Mouse (Mus musculus): ENCODE results near the gene Serp1. TPM values are rescaled to one million over a fixed set of nuclear protein-coding genes. Genes with fewer than 3 reads are reported as not detected.

The Serp1 gene
- 10 to 100 TPM; 24.4 to 26.0 TPM for total RNA-seq (2021)

DNA sequence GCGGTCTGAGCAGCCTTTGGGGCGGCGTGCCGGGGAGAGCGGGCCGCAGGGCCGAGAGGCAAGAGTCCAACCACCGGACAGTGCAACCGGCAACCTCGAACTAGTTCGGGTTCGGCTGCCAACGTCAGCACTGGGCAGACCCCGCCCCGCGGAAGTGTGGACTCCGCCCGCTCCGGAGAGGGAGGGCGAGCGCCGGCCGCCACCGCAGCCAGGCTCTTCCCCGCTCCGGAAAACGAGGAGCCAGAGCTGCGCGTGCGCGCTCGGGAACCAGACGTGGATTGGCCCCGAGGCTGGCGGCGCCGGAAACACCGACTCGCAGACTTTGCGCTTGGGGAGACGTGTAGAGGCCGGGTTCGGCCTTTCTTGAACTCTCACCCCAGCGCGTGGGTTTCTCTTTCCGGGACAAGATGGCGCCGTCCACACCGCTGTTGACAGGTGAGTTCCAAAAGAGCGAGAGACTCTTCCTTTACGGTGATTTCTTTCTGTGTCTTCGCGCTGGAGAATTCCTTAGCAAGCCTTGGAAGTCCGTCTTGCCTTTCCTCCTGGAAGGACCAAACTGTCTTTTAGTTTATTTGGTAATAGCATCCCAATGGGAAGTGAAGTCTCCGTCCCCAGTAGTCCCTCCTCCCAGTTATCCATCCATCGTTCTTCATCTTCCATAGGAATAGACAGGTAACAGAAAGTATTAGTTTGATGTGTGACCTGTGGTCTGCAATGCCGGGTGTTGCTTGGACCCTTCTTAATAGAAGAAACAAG is at the start of gene Serp1, which contains the start of gene Eif2a:
Serp1 (minus strand) TSS at position 241 of the 756 bp plus-strand sequence.
Eif2a (plus strand) TSS at position 170 of the 756 bp plus-strand sequence.
- peak; percentile 98 for DNase-seq
- intact Hi-C loops (cut with DNase I), result no loop called here

DNA sequence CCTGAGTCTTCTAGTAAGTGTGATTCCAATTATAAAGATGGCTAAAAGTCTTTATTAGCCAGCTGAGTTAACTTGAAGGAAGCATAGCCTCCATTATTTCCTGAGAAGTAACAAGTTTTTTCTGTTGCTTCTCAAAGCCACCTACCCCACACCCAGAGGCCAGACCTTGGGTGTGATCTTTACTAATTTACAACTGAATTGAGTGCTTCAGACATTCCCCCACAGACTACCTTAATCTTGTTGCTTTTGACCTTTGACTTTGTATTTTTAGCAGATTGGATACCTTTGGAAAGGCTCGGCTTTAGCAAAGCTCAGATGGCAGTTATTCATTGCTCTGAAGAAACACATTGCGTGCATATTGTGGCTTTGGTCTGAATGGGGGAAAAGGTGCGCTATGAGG is 45.1 kb upstream of the Serp1 start:
- intact Hi-C loops (cut with DNase I), result no loop called here
- DNase-seq, result no peak

DNA sequence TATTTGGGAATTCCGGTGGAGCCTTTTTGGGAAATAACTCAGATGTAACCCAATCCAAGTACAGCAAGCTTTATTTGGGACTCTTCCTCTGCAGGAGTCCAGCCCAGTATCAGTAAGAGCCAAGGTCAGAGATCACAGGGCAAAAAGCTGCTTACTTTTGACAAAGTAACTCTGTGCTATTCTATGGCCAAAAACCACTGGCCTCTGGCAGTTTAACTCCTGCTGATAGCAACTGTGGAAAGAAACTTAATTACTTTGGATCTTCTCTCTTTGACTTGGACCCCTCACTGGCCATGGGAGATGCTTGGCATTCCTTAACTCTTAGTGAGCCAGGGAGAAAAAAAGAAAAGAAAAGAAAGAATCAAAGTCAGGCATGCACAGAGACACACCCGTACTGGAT is 35.7 kb upstream of the Serp1 start:
- DNase-seq, result no peak
- intact Hi-C loops (cut with DNase I), result no loop called here

DNA sequence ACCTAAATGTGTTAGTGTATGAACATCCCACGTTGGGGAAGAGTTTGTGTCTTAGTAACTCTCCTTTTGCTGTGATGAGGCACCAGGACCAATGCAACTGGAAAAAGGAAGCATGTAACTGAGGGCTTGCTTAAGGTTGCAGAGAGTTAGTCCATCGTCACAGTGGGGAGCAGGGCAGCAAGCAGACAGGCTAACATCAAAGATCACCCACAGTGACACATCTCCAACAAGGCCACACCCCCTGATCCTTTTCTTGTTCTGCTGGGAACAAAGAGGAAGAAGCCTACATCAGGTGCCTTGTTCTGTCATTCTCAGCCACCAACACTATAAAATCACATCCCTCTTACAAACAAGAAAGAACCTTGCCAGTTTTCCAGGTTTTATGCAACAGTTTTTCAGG is 34.2 kb upstream of the Serp1 start:
- no peak for DNase-seq

DNA sequence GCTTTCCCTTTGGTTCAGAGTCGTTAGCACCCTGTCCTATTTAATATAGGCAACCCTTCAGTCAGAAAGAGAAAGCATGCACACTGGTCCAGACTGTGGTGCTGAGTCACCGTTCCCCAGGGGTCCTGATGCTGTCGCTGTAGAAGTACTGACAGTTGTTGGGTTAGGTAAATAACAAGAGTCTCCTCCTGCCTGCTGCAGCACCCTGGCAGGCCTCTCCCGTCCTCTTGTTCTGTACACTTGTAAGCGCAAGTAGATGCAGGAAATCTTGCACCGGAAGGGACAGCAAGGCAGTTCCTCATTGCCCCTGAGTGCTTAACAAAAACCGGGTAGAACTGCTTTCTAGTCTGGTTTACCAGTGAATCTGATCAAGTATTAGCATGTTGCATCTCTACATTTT is 31.0 kb upstream of the Serp1 start:
- intact Hi-C loops (cut with DNase I), result no loop called here
- no peak for DNase-seq

More for the DNA sequence above, 34.2 kb upstream of the Serp1 start:
- intact Hi-C loops (cut with DNase I), result no loop called here

DNA sequence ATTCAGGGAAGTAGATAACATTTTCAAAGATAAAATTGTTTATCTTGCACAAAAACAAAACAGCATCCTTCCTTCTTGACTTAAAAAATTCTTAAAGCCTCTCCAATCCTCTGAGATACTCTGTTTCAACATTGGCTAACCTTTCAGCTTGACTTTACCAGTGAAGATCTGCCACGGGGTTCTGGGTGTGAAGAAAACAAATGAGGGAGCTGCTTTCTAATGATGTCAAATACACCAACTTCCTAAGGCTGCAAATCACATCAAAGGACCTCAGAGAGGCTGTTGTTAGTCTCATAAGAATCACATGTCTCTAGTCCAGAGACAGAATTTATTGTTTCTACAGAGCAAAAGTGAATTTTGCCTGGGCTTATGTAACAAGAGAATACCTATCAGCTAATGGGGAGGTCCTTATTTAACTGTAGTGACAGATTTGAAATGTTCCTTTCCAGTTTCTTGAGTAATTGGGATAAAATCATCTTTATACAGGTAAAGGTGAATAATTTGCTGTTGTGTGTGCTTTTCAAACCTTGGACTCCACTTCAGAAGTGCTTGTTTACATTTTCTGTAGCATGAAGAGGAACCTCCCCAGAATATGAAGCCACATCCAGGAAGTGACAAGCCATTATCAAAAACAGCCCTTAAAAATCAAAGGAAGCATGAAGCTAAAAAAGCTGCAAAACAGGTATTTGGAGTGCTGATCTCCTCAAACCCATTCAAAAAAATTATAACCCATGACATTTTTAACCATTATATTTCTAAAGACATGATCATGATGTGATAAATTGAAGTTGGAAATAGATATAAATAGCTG is 26.5 kb upstream of the Serp1 start:
- intact Hi-C loops (cut with DNase I), result no loop called here

DNA sequence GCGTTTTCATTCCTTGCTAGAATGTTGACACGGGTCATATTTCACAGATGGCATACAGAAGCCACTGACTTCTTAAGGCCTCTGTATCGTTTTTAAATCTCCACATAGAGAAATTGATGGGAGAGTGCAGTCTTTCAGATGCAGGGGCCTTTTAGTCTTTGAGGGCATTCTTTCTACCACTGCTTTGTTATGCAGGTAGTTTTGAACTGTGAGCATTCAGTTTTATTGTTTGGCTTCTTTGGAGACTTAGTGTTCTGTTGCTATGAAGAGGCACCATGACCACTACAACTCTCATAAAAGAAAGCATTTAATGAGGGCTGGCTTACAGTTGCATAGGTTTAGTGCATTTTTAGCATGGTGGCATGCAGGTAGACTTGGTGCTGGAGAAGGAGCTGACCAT is 10.9 kb upstream of the Serp1 start:
- intact Hi-C loops (cut with DNase I), result no loop called here
- DNase-seq, result no peak

More for the DNA sequence above, 26.5 kb upstream of the Serp1 start:
- no peak for DNase-seq

DNA sequence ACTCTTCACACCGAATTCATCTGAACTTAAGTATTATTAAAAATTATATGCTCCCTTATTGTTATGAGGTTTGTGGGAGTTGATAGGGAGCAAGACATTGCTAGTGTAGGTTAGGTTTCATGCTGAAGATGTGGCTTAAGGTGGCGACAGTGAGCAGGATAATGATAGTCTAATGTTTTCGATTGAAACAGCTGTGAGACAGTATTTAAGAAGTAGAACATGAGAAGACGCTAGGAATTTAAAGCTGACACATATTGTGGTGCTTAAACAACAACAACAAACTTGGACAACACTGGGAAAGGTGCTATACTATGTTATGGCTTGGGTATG is 681 bp upstream of the Serp1 start:
- intact Hi-C loops (cut with DNase I), result no loop called here
- no peak for DNase-seq

DNA sequence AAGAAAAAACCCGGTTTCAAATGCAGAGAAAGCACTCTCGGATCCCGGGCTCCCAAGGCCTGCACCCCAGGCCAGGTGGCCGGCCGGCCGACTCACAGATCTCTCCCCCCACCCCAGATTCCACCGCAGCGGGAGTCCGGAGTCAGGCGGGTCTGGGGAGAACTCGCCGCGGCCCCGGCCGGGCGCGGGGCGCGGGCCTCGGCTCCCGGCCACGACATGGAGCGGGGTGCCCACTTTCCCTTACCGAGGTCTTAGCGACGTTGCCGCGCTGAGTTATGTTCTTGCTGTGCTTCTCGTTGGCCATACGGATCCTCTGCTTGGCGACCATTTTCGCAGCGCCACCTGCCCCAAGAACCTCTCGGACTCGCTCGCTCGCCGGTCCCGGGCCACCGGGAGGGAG is 526 bp downstream of the Serp1 start:
- peak; percentile 62 for DNase-seq
- intact Hi-C loops (cut with DNase I), result no loop called here

DNA sequence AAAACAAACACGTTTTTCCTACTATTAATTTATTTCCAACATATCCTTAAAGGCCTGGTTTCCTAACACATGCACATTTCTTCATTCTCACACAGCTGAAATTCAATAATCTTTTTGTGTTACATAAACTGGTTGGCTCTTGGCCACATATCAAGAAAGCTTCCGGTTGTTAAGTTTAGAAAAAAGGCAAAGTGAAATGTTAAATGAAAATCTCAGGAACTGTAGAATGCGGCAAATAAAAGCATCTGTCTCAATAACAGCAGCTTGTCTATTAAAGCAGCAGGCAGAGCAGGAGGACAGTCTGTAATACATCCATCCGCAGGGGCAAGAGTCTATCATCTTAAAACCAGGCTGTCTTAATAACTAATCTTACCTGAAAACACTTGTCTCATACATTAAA is 1.4 kb downstream of the Serp1 start:
- DNase-seq, result no peak
- intact Hi-C loops (cut with DNase I), result no loop called here

DNA sequence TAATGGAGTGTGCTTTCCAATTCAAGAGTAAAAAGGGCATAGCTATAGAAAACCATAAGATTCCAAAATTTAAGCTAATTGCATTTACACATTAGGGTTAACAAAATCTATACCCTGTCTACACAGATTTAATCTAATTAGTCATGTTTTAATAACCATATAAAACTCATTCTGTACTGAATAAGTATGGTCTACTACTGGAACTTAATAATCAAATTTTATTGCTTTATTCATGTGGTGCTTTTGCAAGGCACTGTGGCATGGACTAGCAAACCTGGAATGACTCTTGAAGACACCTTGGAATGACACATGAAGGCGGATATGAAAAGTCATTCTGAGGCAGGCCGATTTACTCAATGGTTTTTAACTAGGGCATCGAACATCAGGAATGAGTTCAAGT is 2.3 kb downstream of the Serp1 start:
- no peak for DNase-seq
- intact Hi-C loops (cut with DNase I), result no loop called here

DNA sequence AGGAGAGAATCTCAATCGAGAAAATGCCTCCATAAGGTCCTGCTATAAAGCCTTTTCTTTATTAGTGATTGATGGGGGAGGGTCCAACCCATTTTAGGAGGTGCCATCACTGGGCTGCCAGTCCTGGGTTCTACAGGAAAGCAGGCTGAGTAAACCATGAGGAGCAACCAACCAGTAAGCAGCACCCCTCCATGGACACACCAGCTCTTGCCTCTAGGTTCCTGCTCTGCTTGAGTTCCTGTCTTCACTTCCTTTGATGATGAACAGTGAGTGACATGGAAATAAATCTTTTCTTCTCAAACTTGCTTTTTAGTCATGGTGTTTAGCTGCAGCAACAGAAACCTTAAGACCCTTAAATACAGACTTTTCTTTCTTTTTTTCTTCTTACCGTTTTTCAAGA is 4.3 kb downstream of the Serp1 start:
- no peak for DNase-seq
- intact Hi-C loops (cut with DNase I), result no loop called here

DNA sequence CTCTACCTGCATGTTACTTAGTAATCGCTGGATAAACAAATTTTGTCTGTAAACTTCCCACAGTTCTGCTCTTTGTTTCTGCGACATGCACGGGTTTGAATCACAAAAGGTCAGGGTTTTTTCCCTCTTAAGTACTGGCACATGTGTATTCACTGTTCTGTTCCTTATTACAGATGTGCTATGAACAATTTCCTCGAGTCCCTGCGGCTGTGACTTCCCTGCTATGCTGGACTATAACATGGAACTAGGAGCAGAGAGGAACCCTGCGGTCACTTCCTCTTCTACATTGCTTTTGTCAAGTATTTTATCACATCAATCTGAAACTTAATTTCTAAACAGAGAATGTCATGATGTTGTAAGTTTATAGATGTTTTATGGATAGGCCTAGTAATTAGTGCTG is 5.4 kb downstream of the Serp1 start:
- intact Hi-C loops (cut with DNase I), result no loop called here
- DNase-seq, result no peak

DNA sequence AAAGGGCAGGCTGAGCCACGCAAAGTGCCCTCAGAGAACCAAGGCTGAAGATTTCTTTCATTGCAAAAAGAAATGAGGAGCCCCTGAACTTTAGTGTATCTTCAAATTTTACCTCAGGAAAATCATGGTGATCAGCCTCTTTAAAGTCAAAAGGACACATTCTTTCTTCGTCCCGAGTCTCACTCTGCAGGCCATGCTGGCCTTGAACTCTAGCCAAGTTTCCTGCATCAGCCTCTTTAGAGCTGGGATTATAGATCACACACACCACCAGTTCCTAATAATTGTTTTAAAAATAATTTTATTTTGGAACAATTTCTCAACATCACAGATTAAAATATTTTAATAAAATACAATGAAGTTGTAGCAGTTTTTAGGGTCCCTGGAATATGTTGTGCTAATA is 6.2 kb downstream of the Serp1 start:
- no peak for DNase-seq
- intact Hi-C loops (cut with DNase I), result no loop called here

DNA sequence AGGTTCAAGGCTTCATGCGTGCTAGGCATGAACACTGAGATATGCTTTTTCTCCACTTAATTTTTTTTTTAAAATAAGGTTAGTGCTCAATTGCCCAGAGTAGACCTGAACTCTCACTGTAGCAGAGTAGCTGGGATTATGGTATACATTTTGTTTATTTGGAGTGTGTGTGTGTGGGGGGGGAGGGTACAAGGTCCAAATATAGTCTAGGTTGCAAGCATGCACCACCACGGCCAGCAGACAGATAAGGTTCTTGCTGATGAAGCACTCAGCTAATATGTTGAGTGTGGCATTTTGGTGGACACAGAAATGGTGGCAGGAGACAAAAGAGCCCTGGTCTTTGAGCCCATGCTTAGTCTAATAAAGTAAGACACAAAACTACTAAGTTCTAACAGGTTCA is 6.7 kb downstream of the Serp1 start:
- intact Hi-C loops (cut with DNase I), result no loop called here
- DNase-seq, result no peak

DNA sequence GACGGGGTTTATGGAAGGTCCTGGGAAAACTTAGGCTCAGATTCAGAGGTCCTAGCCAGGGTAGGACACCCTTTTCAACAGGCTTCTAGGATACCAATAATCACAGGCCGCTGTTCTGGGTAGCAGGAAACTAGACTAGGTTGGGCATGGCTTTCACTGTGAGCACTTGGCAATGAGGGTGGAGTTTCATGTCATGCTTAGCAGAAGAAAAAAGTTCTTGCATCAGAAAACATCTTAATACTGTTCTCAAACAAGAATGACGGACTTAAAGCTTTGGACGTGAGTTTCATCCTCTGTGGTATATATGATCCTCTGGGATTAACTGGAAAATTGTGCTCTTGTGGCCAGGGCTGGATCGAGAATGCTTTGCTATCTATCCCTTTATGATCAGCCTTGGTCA is 7.9 kb downstream of the Serp1 start:
- DNase-seq, result no peak
- intact Hi-C loops (cut with DNase I), result no loop called here

DNA sequence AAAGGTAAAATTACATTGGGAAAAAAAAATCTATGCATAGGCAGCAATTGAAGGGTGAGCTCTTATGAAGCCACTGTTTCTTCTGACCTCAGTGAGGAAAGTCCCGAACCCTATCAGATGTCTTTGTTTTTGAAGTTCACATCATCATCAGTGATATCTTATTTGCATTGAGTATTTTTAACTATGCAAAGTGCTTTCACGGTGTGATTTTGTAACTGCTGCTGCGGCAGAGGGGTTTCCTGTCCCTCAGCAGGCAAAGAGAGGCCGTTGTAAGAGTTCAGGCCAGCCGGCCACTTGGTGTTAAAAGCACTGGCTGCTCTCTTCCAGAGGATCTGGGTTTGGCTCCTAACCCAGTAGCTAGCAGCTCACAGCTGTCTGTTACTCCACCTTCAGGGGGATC is 8.4 kb downstream of the Serp1 start:
- DNase-seq, result no peak
- intact Hi-C loops (cut with DNase I), result no loop called here

DNA sequence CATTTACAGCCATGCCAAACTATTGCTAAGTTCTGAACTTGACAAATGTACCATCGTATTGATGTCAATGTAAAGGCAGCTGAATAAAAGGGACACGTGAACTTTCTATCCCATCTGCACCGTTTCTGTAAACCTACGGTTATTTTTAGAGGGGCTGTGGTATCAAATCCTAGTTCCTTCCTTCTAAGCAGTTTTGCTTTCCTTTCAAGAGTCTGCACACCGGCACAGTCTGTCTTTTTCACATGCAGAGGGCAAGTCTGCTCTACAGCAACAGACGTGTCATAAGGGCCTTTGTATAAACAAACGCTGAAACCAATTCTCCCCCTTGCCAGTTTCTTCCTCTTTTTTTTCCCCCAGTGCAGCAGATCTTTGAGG is 9.1 kb downstream of the Serp1 start:
- intact Hi-C loops (cut with DNase I), result no loop called here

DNA sequence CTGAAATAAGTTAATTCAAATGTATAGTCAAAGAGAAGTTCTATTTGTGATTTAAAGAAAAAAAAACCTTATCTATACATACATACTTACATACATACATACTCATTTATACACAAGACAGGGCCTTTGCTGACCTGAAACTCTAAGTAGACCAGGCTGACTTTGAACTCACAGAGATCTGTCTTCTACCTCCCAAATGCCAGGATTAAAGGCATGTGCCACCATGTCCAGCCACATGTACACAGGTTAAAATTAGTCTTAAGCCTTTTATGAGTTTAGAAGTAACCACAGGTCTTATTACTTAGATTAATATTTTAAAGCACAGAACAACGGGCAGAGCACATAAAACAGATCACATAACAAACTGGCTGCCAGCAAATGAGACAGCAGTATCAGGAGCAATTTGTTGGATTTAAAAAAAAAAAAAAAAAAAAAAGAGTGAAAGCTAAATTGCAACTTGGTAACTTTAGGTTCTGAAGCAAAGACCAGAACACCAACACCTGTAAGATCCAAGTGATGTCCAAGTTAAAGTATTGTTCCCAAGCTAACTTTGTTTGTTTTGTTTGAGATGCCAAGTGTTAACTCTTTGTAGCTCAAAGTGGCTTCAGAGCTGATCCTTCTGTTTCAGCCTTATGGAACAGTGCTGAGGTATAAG is 9.6 kb downstream of the Serp1 start:
- no peak for DNase-seq
- intact Hi-C loops (cut with DNase I), result no loop called here

More for the DNA sequence above, 9.1 kb downstream of the Serp1 start:
- no peak for DNase-seq

DNA sequence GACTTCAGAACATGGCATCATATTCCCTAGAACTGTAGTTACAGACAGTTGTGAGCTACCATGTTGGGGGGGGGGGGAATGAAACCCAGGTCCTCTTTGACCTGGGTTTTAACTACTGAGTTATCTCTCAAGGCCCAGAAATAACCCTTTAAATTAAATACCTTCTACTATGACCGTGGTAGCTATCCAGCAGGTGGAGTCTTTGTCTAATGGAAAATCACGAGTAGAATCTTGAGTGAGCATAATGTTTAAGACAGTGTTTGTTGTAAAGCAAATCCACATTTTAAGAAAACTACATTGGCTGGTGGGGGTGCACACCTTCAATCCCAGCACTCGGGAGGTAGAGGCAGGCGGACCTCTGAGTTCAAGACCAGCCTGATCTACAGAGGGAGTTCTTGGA is 12.2 kb downstream of the Serp1 start:
- intact Hi-C loops (cut with DNase I), result no loop called here
- no peak for DNase-seq

DNA sequence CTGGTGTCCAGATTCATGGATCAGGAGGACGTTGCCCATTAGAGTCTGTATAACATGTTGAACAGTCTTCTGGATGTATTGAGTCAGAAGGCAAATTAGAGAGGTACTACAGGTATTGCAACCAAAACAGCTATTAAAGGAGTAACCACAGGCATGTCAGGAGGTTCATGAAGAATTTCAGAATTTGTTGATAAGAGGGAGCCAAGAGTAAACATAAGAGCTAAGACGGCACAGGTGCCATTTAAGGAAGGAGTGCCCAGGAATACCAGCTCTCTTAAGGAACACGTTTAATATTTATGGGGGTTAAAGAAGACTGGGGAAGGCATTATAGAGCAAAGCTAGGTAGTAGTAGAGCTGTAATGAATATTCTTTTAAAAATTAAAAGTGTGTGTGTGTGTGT is 13.0 kb downstream of the Serp1 start:
- no peak for DNase-seq
- intact Hi-C loops (cut with DNase I), result no loop called here

DNA sequence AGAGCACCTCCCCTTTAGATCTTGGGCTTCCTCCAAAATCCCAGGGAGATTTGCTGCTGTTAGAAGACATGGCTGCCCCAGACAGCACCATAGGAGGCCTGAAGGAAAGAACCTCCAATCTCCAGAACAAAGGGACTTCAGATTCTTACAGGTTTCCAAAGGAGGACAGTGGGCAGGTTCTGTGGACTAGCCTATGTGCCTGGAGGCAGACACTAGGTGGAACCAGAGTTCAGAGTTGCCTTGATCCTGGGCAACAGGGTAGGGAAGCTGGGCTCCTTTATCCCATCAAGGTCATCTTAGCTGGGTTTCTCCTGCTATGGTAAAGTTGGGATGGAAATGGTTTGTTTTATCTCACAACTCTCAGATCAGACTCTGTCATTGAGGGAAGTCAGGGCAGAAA is 14.1 kb downstream of the Serp1 start:
- no peak for DNase-seq
- intact Hi-C loops (cut with DNase I), result no loop called here

Data from left cerebral cortex, postnatal 4 days (tissue).